Mouse (Mus musculus) left cerebral cortex, adult 11 months (tissue): ENCODE measurements around the gene Aco2.
A peak's percentile ranks its signal among the peaks of the same experiment; 100 is the strongest.

Experiments
- DNase-seq: peaks from one replicate; pipeline ENCODE4 v3.0.0; 2022; ENCODE audit warnings: low spot score

Aco2 gene

DNA sequence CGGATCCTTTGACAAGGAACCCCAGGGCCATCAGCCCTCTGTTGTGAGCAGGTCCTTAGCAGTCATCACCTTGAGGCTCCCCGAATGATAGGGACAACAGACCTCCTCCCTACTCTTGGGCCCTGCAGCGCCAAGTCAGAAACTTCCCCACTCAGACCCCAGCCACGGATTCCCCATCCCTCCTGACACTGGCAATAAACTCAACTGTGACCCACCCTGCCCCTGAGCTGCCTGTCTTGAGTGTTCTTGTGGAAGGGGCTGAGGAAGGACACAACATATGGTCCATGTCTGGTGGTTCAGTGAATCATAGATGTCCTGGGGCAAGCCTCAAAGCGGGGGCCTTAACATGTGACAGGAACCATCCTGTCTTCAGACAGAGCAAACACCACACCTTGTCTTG is 78.6 kb downstream of the Aco2 start:
- no peak for DNase-seq

DNA sequence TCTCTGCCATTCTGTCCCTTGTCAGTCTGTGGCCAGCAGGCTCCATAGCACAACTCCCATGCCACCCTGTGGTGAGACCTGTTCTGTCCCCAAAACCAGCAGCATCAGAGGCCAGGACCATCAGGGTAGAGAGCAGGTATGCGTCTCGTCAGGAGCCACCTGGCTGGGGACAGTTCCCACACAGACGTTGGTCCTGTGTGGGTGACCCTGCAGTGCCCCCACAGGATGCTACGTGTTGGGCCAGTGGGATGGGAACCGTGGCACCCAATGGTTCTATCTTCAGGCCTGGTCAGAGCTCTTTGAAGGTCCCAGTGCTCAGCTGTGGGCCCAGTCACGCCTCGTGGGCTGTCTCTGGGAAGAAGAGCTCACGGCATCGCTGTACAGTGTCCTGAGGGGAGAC is 79.0 kb downstream of the Aco2 start:
- DNase-seq: no peak

DNA sequence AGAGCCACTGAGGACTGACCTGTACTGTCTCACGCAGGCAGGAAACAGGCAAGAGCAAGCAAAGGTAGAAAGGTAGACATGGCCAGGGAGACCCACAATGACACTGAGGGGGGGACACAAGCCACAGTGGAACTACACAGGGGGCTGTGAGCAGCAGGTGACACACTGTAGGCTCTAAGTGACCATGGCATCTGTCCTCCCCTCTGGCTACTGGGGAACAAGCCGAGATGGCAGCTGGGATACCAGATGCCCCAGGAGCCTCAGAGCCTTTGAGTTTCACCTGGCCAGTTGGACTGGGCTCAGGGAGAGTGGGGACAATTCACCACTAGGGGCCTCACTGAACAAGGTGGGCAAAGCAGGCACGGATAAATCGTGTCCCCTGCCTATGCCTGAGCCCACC is 80.2 kb downstream of the Aco2 start:
- DNase-seq: no peak

DNA sequence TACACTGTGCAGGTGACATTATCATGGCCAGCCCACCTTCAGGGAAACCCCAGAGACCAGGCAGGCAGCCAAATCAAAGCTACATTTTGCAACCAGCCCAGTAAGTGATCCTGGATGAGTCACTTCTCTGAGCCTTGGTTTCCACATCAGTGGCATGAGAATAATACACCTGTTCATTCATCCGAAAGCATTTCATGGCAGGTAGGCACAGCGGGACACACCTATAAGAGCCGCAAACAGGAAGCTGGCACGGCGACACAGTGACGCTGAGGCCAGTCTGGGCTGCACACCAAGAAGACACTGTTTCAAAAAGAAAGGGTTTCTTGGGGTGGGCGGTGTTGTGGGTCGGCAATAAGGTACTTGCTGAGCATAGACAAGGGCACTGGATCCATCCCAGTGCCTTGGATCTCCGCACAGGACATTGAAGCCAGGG is 82.1 kb downstream of the Aco2 start:
- no peak for DNase-seq

DNA sequence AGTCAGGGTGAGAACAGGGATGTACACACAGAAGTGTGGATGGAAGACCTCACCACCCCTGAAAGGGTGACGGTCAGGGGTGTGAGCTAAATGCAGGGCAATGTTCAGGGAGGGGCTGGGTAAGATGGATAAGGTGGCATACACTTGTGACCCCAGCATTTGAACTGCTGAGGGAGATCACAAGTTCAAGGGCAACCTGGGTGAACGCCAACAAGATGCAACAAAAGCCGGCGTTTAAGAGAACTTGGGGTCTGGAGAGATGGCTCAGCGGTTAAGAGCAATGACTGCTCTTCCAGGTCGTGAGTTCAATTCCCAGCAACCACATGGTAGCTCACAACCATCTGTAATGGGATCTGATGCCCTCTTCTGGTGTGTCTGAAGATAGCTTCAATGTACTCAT is 82.6 kb downstream of the Aco2 start:
- no peak for DNase-seq

DNA sequence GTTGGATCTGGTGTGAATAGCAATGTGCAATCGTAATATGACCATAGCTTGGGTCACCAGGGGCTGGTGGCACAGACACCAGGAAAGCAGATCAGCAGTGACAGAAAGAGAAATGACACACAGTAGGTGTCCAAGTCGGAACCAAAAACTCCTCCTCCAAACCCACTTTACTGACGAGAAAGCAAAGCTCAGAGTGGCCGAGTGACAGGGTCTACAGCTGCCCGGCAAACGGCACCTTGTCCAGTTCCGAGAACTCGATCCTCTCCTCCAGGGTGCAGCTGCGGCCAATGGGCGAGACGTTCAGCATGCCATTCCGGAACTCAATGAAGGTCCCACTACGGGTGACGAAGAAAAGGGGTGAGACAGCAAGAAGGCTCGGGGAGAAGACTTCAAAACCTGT is 83.3 kb downstream of the Aco2 start:
- no peak for DNase-seq

DNA sequence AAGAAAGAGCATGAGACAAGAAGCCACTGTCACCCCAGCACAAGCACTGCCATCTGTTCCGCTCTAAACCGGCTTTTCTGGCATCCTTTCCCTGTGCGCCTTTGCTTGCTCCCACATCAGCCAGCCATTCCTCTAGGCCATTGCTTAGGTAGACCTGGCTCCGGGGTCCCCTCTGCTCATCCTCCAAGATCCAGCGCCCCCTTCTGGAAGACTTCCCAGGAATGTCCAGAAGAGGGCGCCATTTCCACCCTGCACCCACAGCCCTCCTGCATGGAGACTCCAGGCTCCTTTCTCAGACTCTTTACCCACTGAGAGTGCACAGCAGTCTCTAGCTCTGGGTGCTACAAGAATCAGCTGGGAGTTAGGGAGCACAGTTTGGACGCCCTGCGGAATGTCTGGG is 84.3 kb downstream of the Aco2 start:
- DNase-seq: no peak

DNA sequence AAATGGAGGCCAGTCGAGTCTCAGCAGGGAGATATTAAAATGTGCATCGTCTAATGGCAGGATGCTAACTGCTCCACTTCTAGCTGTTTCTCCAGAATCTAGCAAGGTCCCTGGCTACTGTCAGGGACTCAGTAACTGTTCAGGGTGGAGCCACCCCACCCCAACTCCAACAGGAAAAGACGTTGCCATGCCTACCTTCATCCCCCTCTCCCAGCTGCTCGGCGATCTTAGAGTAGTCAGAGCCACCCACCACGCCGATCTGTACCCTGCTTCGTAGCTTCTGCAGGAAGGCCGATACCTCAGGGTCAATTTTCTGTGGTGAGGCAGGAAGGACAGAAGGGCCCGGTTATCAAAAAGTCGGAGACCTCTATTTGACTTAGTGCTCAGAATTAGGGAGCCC is 85.5 kb downstream of the Aco2 start:
- DNase-seq: no peak

DNA sequence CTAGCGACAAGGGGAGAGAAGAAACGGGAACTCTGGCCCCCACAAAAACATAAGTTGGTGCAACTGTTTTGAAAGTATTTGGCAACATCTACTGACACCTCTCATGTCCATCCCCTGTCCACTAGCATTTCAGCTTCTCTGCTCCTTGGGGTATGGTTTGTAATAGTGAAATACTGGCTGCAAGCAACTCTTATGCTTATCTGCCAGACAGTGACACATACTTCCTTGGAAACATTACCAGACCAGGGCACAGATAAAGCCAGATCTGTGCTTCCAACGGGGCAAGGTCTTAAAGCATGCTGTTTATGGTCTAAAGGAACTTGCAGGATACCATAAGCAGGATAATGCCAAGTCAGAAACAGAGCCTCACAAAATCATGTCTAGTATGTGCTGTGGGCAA is 86.8 kb downstream of the Aco2 start:
- no peak for DNase-seq

DNA sequence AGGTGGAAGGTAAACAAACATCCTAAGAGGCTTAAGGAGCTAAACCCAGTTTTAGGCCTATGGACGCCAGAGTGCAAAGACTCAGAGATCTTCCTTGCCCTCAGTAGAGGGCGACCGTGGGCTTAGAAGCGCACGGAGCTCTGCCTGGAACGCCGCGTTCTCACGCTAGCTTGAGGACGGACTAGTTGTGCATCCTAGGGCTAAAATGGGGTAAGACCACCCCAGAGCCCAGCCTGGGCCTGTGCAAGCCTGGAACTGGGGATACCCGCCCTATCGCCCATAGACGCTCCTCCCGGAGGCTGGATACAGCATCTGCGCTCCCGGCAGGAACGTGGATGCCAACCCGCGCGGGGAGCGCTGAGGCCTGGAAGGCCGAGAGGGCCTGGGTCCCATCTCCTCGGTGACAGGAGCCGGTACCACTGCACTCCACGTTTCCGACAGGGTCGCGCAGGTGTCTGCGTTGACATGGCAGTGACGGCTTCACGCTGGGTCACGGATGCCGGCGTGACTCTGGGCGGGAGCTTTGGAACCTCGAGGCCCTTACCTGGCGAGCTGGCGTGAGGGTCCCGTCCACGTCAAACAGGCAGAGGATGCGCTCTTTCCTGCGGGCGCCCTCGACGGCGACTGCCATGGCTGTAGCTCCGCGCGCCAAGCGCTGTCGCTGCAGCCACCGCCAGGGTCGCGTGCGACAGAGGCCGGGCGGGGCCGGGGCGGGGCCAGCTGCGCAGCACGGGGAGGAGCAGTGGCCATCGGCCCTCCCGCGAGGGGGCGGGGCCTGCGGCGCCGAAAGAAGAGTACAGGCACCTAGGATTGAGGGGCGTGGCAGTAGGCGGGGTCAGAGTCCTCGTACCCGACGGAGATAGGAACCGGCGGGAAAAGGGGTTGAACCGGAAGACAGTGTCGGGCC is 88.3 kb downstream of the Aco2 start, which contains the start of gene Pmm1:
TSS of gene Pmm1 (minus strand) at position 760 of the 907 bp plus-strand sequence.
- peak; percentile 97 for DNase-seq

DNA sequence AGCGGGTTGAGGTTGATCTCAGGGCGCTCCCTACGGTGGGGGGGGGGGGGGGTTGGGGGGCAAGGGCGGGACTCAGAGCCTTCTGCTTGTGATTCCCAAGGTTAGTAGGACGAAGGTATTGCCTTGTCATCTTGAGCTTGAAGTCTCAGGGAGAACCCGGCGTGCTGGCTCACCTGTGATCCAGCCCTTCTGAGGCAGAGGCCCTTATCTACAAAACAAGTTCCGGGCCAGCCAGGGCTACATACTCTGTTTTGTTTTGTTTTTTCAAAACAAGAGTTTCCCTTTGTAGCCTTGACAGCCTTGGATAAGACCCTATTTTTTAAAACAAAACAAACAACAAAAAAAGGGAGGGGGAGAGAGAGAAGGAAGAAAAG is 89.0 kb downstream of the Aco2 start:
- DNase-seq: no peak

DNA sequence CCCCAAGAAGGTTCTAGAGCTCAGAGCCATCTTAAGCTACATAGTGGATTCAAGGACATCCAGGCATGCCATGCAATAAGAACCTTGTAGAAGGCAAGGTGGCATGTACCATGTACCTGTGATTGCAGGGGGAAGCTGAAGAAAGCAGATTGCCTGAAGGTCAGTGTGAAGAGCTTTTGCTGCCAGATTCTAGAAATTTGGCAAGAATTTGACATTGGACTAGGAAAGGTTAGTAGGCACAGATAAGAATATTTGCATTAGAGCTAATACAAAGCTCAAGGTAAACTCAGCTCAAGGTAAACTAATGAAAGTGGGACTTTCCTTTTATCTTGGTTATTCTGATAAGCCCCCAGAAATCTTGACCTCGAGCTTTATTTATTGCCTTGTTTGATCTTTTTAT is 92.2 kb downstream of the Aco2 start:
- no peak for DNase-seq
